In genomic region chr4:133967866-133968149, GRCm38 (mm10) we compare ENCODE assay signal across 8 mouse cellular contexts. TPM values are rescaled to one million over a fixed set of nuclear protein-coding genes. Genes with fewer than 3 reads are reported as not detected.
DNase-seq lines count a peak whose midpoint lies in the region; ATAC-seq lines count a peak whose summit lies in the region.

No protein-coding gene starts in this region.

- H3K27ac ChIP-seq in hindbrain, embryonic 14.5 days, result peak overlapping the region; percentile 97

- H3K27me3 ChIP-seq in hindbrain, embryonic 14.5 days (ENCODE audit: control insufficient read depth, insufficient read depth, low read length), result no peaks in the 10 kb centered on the region

- H3K4me2 ChIP-seq in hindbrain, embryonic 14.5 days (replicated peaks), result peak overlapping the region; percentile 94

- no peaks in the 10 kb centered on the region for H3K9me3 ChIP-seq in hindbrain, embryonic 14.5 days (ENCODE audit: control insufficient read depth, low read length)

- WGBS in hindbrain, embryonic 14.5 days, result 0% methylated on average over 27 of the region's 29 CpGs

- peak; percentile 81 for ATAC-seq in hindbrain, embryonic 14.5 days (ENCODE audit: low FRiP score)

- H3K4me1 ChIP-seq in hindbrain, embryonic 14.5 days (replicated peaks; ENCODE audit: control insufficient read depth, insufficient read depth, low read length), result peaks cover 38% of the 10 kb centered on the region

- H3K4me3 ChIP-seq in hindbrain, embryonic 14.5 days (replicated peaks; ENCODE audit: low read length), result peak overlapping the region; percentile 58

- H3K36me3 ChIP-seq in hindbrain, embryonic 14.5 days (replicated peaks; ENCODE audit: control insufficient read depth, insufficient read depth), result peaks cover 35% of the 10 kb centered on the region

- peak overlapping the region; percentile 90 for H3K9ac ChIP-seq in hindbrain, embryonic 14.5 days

- peak; percentile 98 for DNase-seq in R1 (ENCODE audit: low read depth, low spot score)
- DNase-seq in cerebellum, postnatal 14 days, result peak; percentile 95 to 98
- peak; percentile 92 to 93 for DNase-seq in frontal cortex, postnatal 14 days (ENCODE audit: low spot score in 2 of 2)
- peak; percentile 95 for DNase-seq in hindbrain, embryonic 14.5 days (ENCODE audit: low spot score)
- peak; percentile 84 for DNase-seq in layer of hippocampus, postnatal 25 days (ENCODE audit: extremely low spot score in 1 of 2, low spot score in 1 of 2)
- peak; percentile 91 for DNase-seq in lung, postnatal 14 days
- DNase-seq in ovary, postnatal 36 days (ENCODE audit: low spot score), result peak; percentile 89
- peak; percentile 92 for DNase-seq in thymus, postnatal 25 days

RNA-seq across cellular contexts. Expression of gene Hmgn2, which starts 0.6 kb away (rescaled TPM):
- polyA plus RNA-seq in hindbrain, embryonic 14.5 days (2014; fragmentation: Nextera tagmentation; extraction: Ambion mirVana), result 1,104 and 1,147 TPM in 2 replicates
- total RNA-seq in layer of hippocampus, postnatal 25 days (2021), result 100 to 1,000 TPM; 133 to 138 TPM

RNA-seq across cellular contexts. Expression of gene Dhdds, which starts 32.9 kb away (rescaled TPM):
- 49.3 and 49.6 TPM in 2 replicates for polyA plus RNA-seq in hindbrain, embryonic 14.5 days (2014; fragmentation: Nextera tagmentation; extraction: Ambion mirVana)
- 10 to 100 TPM; 62.2 to 62.6 TPM for total RNA-seq in layer of hippocampus, postnatal 25 days (2021)

RNA-seq across cellular contexts. Expression of gene Lin28a, which starts 50.8 kb away (rescaled TPM):
- 0.13 and 0.27 TPM in 2 replicates for polyA plus RNA-seq in hindbrain, embryonic 14.5 days (2014; fragmentation: Nextera tagmentation; extraction: Ambion mirVana)
- total RNA-seq in layer of hippocampus, postnatal 25 days (2021), result not detected

Comparison
In these comparisons a context has a peak if more than half of its experiments do, and no peak if none do; other contexts are left out.
1. Peak in every context shown above with its lines: DNase-seq, ATAC-seq, H3K4me3 ChIP-seq and H3K27ac ChIP-seq.